Mouse (Mus musculus) R1 (cell line): Measurements from ENCODE around the gene T2.

ENCODE experiments used
- DNase-seq: peaks from one replicate; pipeline ENCODE4 v3.0.0-alpha.2; 2018; ENCODE audit warnings: low read depth, low spot score

T2 gene

DNA sequence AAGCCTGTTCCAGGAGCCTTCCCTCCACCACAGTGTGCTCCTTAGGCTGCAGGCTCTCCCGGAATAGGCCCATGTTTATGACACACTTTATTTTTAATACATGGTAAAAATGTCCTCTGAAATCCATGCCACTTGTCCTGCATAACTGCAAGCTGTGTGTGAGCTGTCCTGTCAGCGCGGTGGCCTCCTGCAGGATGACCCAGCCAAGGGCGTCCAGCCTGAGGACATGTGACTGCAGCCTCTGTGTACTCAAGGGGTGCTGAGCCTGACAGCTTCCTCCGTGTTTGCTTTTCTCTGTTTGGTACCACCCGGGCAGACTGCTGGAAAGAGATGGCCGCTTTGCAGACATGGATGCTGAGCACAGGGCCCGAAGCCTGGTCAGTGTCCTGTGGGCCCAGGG lies 61.1 kb downstream of the T2 start:
- DNase-seq = no peak

DNA sequence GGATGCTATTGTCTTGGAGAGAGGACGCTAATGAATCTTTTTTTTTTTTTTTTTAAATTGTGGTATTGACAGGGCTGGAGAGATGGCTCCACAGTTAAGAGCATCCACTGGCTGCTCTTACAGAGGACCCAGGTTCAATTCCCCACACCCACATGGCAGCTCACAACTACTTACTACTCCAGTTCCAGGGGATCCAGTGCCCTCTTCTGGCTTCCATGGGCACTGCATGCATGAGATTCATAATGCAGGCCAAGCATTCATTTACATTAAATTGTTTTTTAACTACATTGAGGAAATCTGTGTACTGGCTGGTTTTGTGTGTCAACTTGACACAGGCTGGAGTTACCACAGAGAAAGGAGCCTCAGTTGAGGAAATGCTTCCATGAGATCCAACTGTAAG lies 64.9 kb downstream of the T2 start:
- peak; percentile 63 for DNase-seq

DNA sequence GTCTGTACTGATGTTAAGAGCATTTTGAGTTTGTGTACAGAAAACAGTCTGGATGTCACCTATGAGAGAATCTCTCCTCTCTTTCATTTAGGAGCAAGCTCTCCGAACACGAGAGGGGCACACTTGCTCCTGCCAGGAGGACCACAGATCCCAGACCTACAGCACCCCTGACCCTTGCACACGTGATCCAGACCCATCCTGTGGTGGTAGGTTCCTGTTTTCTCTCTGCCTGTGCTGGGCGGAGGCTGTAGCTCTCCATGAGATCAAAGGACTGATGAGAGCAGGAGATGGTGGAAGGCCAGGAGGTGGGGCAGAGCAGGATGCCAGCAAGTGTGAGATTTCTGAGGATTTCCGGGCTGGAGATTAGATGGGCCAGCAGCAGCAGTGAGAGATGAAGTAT lies 65.7 kb downstream of the T2 start:
- no peak for DNase-seq

DNA sequence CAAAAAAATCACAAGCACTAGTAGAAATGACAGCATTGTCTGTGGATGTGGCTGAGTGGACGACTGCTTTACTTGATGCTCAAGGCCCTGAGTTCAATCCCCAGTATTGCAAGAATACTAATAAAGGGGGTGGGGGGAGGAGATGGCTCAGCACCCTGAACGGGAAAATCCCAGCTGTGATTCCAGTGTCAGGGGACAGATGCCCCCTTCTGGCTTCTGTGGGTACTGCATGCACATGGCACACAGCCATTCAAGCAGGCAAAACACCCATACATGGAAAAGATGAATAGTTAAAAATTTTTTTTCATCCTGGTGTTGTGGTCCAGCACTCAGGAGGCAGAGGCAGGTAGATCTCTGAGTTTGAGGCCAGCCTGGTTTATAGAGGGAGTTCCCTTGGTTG lies 67.5 kb downstream of the T2 start:
- DNase-seq = peak; percentile 63

DNA sequence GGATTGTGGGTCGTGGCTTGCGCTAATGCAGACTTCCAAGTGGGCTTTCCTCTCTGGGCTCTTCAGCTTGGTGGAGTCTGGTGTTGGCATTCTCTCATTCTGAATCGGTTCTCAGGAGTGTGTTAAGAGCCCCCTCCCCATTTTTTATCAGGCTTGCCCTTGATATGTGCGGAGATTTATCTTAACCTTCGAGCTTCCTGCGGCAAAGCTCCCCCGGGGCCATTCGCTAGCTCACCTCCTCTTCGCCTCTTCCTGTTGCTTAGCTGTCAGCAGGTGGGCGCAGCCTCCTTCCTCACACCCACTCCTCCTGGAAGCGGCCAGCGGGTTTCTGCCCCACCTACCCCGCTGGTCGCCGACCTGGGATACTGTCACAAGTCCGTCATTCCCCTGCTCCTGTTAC lies 73.6 kb downstream of the T2 start:
- DNase-seq = peak; percentile 43

DNA sequence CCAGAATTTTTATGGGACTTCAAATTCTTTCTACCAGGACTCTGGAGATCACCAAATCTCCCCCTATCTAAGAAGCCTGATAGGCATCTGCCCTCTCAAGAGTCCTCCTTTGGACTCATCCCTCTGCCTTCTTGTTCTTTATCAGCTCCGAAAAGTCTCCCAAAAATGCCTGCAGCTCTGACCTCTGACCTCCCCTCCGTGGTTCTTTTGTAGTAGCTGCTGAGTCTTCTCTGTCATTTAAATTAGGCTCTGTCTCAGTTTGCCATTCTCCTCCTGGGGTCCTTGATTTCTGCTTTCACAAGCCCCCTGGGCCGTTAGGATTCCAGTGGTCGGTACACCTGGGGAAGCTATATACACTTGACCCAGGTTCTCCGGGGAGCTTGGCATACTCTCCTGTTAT lies 74.1 kb downstream of the T2 start:
- DNase-seq = peak; percentile 83

DNA sequence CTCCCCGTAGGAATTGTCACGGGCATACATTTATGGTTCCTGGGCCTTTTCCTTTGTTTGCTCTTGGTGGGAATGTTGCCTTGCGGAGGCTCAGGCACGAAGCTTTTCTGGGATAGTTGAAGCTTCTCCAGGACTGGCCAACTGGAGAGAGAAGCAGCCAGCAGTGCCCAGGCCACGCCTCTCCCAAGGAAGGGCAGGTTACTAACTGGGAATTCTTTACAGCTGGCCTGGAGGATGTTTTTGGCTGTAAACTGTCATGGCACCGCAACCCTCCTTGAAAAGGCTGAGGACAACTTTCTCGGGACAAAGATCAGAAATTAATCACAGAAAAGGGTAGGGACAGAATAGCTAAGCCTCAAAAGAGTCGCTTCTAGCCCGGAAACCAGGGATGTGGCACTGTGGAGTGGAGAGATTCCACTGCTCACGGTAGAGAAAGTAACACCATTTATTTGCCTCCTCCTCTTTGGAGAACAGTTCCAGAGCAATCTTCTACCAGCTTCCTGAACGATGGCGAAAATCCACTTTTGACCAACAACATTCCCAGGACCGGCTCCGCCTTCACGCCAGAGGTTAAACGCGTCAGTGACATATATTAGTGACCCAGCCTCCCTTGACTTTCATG lies 76.5 kb downstream of the T2 start:
- DNase-seq = no peak

DNA sequence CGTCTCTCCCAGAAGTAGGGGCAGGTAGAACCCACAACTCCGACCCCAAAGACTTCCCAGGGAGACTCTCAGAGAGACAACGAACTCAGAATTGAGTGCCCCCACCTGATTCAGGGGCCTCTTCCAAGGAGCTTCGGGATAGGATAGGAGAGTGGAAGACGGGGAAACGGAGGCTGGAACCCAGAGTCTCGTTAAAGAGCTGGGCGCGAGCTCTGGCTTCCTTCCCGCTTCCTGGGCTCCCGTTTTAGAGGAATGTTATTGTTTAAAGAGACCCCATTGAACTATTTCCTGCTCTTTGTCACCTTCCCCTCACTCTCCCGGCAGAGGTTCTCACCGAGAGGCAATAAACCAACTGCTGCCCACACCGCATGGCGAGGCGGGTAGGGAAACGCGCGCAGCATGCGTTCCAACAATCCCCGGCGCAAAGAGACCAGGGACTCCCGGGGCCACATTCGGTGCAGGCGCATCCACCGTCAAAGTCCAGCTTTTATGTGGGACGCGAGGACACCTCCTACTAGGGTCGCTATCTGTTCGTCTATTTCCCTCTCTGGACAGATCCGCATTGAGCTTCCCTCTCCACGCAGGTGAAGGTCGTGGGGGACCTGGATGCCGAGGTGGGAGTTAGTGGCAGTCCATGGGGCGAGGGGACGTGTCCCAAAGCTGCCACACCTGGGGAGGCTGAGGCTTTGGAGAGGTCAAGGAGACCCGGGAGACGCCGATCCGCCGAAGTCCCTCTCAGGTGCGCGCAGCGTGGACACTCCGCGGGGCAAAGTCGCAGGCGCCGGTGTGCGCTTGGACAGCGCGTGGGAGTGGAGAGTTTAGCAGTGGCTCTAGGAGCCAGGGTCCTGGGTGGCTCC lies 77.6 kb downstream of the T2 start:
- peak; percentile 44 for DNase-seq

DNA sequence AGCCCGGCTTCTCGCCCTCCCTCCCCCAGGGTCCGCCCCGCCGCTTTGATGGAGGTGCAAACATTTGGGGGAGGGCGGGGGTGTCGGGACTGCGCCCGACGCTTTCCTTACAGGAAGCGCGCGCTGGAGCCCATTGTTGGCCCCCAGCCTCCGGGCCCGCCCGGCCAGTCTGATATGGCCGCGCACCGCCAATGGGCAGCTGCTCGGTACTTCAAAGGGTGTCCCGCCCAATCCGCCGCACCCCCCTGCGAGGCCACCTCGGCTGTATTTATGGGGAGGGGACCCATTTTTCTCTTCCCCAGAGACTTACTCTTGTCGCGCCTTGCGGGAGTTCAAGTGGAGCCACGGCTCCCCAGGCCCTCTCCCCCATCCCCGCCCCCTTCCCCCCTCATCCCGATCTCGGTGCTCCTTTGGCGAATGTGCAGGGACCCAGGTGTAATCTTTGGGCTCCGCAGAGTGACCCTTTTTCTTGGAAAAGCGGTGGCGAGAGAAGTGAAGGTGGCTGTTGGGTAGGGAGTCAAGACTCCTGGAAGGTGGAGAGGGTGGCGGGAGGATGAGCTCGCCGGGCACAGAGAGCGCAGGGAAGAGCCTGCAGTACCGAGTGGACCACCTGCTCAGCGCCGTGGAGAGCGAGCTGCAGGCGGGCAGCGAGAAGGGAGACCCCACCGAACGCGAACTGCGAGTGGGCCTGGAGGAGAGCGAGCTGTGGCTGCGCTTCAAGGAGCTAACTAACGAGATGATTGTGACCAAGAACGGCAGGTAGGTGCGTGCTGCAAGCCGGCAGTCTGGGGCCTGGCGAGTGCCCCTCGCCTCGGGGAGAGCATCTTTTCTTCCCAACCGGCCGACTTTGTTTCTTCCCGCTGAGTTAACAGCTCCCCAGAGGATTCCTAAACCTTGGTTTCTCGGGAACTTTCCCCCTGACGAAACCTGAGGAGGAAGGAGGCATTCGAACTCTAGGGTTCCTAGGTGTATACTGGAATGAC lies 78.5 kb downstream of the T2 start, which contains the start of gene T:
Gene T, plus strand, starts transcription at position 446 of the 983 bp plus-strand sequence.
- peak; percentile 41 for DNase-seq

DNA sequence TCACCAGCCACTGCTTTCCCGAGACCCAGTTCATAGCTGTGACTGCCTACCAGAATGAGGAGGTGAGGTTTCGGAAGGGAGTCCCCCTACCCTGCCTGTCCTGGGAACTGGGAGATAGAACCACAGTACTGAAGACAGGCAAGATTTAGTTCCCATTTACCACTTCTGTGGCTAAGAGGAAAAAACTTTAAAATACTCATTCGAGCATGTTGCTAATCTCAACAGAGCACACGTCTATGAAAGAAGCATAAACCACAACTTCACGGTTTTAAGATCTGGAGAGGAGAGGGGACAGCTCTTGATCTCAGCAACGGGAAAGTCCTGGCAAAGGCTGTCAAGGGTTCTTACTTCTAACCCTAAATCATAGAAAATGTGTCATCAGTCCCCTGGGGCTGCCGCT lies 80.4 kb downstream of the T2 start:
- DNase-seq = no peak

DNA sequence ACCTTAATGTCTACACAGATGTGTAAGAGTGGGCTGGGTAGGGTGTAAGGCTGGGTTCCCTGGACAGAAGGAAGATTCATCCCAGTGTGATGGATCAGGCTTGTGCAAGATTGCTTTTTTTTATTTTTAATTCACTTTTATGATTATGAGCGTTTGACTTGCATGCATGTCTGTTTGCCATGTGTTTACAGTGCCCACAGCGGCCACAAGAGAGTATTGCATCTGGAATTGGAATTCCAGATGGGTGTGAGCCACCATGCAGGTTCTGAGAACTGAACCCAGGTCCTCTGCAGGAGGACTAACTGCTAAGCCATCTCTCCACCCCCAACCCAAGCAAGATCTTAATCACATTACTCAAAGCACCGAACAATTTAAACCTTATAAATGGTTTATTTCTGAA lies 88.3 kb downstream of the T2 start:
- peak; percentile 16 for DNase-seq

DNA sequence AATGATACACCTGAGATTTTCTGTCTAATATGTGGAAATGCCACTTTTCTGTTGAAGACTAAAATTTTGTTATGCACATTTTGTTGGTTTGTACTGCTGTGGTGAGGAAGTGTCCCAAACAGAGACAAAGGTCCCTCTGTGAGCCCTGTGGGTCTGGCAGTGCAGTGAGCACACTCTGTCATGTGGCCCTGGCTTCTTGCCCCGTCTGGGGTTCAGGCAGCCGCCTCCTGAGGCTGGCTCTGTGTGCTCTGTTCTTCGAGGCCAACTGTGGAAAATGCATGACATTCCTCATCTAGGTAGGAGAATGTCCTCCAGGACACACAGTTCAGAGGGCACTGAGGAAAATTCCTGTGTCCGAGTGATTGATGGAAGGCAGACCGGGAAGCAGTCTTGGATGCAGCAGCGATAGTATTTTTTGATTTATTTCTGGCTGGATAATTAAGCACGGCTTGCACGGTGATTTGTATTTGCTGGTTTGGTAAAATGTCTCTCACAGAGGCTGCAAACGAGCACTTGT lies 91.9 kb downstream of the T2 start:
- DNase-seq = no peak

DNA sequence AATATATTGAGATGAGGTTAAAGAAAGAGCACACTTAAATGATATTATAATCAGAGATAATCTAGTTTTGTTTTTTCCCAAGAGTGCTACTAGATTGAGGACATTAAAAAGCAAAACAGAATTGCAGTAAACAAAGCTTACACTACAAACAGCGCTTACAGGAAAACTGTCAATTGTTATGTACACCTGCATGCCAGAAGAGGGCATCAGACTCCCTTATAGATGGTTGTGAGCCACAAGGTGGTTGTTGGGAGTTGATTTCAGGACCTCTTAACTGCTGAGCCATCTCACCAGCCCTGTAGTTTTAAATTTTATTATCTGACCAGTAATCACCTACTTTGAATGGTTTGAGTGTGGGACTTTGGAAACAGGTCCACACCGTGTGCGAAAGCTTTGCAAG lies 92.5 kb downstream of the T2 start:
- DNase-seq = peak; percentile 14

DNA sequence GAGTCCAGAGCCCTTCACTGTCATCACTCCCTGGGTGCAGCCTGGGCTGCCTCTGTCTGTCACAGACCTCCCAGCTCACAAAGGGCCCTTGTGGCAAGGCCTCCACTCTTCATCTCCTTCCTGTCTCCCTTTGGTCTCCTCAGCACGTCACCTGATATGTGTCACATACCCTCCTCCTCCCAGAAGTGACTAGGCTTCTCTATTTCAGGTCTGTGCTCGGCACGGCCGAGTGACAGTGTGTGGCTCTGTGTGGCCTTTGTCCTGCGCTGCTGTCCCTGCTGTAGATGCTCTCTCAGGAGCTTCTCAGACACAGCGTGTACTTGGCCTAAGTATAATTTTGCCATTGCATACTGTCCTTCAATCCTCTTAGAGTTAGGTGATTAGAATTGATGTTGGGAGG lies 99.4 kb downstream of the T2 start:
- DNase-seq = no peak

DNA sequence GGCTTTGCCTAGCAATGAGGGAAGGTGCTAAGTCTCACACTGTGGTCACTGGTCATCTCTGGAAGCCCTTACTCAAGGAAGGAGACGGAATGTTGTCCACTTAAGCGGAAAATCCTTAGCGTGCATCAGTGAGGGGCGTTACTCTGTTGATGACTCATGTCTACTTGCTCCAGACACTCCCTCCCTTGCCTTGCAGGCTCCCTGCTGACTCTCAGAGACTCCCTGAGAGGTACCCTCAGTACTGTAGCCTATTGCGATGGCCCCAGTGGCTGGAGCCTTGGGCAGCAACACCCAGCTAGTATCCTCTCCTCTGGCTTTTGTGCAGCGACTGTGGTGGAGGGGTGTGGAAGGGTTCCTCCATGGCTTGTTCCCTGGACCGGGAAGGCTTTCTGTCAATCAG lies 99.8 kb downstream of the T2 start:
- DNase-seq = no peak

DNA sequence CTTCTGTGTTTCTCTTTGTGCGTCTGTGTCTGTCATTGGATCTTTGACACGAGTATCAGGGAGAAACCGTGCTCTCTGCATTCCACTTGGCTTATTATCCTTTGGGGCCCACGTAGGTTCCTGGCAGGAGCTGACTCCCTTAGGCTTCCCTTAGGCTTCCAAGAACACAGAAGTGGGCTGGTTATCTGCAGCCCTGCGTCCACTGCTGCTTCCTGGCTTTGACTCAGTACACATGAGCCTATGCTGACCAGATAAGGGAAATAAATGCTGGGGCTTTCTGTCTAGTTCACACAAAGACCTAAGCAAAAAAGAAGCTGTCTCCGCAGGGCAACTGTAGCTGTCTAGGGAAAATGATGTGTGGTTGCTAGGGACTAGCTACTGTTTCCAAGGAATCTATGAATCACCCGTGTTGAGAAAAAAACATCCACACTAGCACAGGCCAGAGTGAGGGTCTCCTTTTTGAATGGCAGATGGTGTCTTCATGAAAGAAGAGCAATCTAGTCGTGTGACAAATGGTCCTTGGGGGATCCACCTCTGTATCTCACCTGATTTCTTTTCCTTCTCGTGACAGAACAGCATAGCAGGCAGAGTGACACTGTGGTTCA lies 101.2 kb downstream of the T2 start:
- no peak for DNase-seq

DNA sequence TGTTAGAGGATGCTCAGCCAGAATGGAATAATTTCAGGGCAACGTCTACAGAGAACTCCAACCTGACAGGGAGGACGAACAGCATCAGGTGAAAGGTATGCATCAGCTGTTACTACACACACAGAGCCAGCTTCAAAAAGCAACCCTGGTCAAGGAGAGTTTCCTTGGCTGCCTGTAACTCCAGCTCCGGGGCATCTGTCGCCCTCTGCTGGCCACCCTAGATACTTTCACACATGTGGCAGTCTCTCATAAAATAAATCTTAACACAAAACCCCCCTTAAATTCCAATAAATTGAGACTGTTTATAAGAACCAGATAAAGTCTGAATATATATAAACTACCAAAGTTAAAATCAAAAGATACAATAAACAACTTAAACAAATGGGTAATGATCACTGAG lies 105.8 kb downstream of the T2 start:
- peak; percentile 45 for DNase-seq

DNA sequence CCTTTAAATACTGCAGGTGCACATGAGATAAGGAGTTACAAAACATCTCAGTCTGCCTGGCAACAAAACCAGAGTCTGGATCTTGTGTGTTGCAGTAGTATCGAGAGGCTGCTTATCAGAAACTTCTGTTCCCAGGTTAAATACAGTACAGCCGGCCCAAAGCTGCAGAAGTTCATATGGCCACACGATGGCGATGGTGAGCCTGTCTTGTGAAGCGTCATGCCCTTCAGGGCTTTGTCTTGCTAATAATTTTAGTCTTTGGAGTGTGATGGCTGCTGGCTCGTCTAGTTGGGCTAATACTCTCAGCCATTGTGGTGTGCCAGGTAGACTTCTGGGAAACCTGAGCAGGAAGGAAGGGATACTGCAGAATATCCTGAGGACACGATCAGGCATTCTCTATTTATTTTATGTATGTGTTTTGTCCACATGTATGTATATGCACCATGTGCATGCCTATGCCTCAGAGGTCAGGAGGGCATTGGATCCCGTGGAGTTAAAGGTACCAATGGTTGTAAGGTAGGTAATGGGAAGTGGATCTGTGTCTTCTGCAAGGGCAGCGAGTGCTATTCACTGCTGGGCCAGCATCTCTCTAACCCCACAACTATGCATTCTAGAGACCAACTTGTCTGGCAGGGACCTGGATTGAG lies 107.8 kb downstream of the T2 start:
- peak; percentile 88 for DNase-seq

DNA sequence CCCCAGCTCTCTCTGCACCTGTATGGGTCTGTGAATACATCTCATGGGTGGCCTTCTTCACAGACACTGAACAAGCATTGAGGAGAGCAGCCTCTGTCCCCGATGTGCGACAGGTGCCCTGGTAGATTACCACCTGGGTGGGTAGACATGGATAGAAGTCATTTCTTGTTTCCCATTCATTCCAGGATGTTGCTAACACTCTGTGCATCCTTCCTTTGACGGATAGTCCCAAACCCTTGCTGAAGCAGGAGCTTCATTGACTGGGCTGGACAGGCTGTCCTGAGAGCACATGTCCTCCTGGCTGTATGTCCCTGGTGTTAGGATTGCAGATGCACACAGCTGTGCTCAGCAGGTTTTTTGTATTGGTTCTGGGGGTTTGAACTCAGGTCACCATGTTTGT lies 112.0 kb downstream of the T2 start:
- DNase-seq = no peak

DNA sequence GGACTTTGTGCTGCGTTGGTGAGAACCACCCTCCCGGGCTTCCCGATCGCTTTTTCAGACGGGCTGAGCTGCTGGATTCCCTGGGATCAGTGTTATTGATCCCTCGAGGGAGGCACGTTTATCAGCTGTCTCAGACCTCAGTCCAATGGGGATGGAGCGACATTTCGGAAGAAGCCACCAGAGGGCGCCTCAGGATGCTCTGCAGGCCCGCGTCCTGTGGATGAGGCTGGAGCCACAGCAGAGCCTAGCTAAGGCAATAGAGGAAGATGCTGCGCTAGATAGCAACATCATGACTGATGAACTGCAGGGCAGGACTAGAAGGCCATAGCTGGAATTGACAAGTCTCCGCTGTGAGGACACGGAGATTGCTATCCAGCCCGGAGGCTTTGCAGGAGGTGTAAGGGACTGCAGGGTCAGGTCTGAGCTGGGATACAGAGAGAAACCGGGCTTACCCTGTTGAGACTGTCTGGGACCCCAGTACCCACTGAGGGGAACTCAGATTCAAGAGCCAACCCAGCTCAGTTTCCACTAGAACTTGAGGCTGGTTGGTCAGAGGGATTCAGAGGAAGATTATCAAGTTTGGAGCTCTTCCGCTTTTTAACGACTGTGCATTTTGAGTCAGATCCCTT lies 113.0 kb downstream of the T2 start:
- peak; percentile 77 for DNase-seq
